Mouse (Mus musculus): ENCODE results near the gene Thsd4. TPM values are rescaled to one million over a fixed set of nuclear protein-coding genes. Genes with fewer than 3 reads are reported as not detected.
A peak's percentile ranks its signal among the peaks of the same experiment; 100 is the strongest.

The Thsd4 gene
- polyA plus RNA-seq, 1 experiment from 2014 or later = 19.9 TPM

DNA sequence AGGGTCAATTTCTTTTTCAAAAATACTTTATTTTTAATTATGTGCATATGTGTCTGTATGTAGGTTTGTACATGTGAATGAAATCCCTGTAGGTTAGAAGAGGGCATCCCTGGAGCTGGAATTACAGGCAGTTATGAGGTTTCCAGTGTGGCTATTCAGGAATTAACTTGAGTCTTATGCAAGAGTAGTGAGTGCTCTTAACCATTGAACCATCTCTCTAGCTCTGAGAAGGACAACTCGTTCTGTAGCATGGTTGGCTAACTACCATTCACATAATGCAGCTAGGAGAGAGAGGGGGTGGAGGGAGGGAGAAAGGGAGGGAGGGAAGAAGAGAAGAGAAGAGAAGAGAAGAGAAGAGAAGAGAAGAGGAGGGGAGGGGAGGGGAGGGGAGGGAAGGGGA is 444.1 kb downstream of the Thsd4 start:
- TF ChIP-seq CTCF (IDR thresholded peaks at IDR 0.05; ENCODE audit: low read depth) = no peak
- Histone ChIP-seq H3K4me2 (ENCODE audit: low read length) (no peak overlapping the region), H3K4me1 (replicated peaks; ENCODE audit: insufficient read depth, low read length) (no peaks in the 10 kb centered on the region), H3K9me3 (replicated peaks; ENCODE audit: low read length) (no peaks in the 10 kb centered on the region), H3K27me3 (ENCODE audit: insufficient read depth, low read length) (no peaks in the 10 kb centered on the region), H3K4me3 (replicated peaks; ENCODE audit: low read depth, low read length) (no peak overlapping the region), H3K27ac (no peak overlapping the region), H3K9ac (ENCODE audit: low read depth, low read length) (no peak overlapping the region), H3K36me3 (ENCODE audit: insufficient read depth, low read length) (no peaks in the 10 kb centered on the region)
- ATAC-seq (replicated peaks; ENCODE audit: low FRiP score, low read depth) = no peak
- DNase-seq (ENCODE audit: low spot score) = no peak
- 40% methylated on average over 1 of the region's 1 CpGs for WGBS

DNA sequence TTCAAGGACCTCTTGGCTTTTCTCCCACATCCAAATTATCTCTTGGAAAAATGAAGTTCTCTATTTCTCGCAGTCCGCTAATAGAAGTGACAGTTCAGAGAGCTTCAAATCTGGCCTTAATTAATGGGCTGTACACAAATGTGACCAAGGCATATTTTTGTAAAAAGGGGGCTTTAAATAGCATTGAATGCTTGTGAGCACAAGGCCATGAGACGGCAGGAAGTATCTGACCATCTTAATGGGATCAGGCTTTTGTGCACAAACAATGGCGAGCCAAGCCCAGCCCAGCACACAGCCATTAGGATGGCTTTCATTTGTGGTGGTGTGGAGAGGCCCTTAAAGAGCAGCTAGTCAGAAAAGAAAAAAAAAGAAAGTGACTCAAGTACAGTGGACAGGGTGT is 445.4 kb downstream of the Thsd4 start:
- no peak overlapping the region for H3K4me3 ChIP-seq (replicated peaks; ENCODE audit: low read depth, low read length)
- no peaks in the 10 kb centered on the region for H3K4me1 ChIP-seq (replicated peaks; ENCODE audit: insufficient read depth, low read length)
- ATAC-seq (replicated peaks; ENCODE audit: low FRiP score, low read depth) = no peak
- TF ChIP-seq CTCF (IDR thresholded peaks at IDR 0.05; ENCODE audit: low read depth) = no peak
- no peak overlapping the region for H3K4me2 ChIP-seq (ENCODE audit: low read length)
- H3K27ac ChIP-seq = no peak overlapping the region
- DNase-seq (ENCODE audit: low spot score) = no peak
- no peaks in the 10 kb centered on the region for H3K9me3 ChIP-seq (replicated peaks; ENCODE audit: low read length)
- H3K36me3 ChIP-seq (ENCODE audit: insufficient read depth, low read length) = no peaks in the 10 kb centered on the region
- no peak overlapping the region for H3K9ac ChIP-seq (ENCODE audit: low read depth, low read length)
- WGBS = 56% methylated on average over 4 of the region's 4 CpGs
- no peaks in the 10 kb centered on the region for H3K27me3 ChIP-seq (ENCODE audit: insufficient read depth, low read length)

DNA sequence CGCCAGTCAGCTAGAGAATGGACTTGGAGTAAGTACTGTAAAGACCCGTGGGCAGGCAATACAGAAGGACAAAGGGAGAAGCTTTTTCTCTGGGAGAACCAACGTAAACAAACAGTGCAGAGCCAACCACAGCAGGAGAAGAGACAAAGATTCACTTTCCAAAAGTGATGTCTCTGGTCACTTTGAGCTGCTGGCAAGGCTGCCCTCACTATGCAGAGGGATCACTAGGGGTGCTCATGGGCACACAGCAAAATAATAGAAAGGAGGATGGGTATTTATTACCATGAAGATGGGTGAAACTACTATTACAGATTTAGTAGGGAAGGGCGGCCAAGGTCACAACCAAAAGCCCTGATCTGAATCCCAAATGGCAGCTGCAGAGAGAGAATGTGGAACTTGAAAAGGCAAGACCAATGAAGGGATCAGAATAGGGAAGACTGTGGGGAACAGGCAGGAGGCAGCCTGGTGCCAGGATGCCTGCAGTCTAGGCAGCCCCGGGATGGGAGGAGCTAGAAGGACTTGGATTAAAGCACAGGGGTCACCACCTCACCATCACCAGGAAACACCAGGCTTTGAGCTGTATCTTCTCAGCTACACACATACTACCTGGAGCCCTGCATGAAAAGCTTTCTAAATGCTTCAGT is 450.1 kb downstream of the Thsd4 start:
- H3K27ac ChIP-seq = no peak overlapping the region
- ATAC-seq (replicated peaks; ENCODE audit: low FRiP score, low read depth) (no peak), DNase-seq (ENCODE audit: low spot score) (peak; percentile 37)
- no peaks in the 10 kb centered on the region for H3K9me3 ChIP-seq (replicated peaks; ENCODE audit: low read length)
- WGBS = 53% methylated on average over 5 of the region's 5 CpGs
- no peaks in the 10 kb centered on the region for H3K4me1 ChIP-seq (replicated peaks; ENCODE audit: insufficient read depth, low read length)
- TF ChIP-seq CTCF (IDR thresholded peaks at IDR 0.05; ENCODE audit: low read depth) = no peak
- no peaks in the 10 kb centered on the region for H3K27me3 ChIP-seq (ENCODE audit: insufficient read depth, low read length)
- H3K4me3 ChIP-seq (replicated peaks; ENCODE audit: low read depth, low read length) = no peak overlapping the region
- H3K9ac ChIP-seq (ENCODE audit: low read depth, low read length) = no peak overlapping the region
- no peaks in the 10 kb centered on the region for H3K36me3 ChIP-seq (ENCODE audit: insufficient read depth, low read length)
- H3K4me2 ChIP-seq (ENCODE audit: low read length) = no peak overlapping the region

DNA sequence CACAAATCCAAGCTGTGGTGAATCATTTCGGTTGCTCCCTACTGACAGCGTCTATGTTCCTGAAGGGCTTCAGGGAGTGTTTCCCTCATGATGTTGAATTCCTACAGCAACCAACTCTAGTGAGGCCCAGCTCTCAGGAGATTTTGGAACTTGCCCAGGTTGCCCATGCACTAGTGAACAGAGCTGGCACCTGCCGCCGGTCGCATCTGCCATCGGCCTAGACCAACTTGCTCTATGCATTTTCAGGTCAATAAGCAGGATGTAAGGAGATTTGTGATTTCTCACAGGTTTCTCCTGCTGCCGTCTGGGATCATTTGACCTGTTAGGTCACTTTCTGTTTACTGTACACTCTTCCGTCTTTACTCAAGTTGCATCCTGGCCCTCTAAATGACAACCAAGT is 454.6 kb downstream of the Thsd4 start:
- DNase-seq (ENCODE audit: low spot score) = no peak
- no peak for TF ChIP-seq CTCF (IDR thresholded peaks at IDR 0.05; ENCODE audit: low read depth)
- Histone ChIP-seq H3K9ac (ENCODE audit: low read depth, low read length) (no peak overlapping the region), H3K27ac (no peak overlapping the region), H3K27me3 (ENCODE audit: insufficient read depth, low read length) (no peaks in the 10 kb centered on the region), H3K4me2 (ENCODE audit: low read length) (no peak overlapping the region), H3K4me1 (replicated peaks; ENCODE audit: insufficient read depth, low read length) (no peaks in the 10 kb centered on the region), H3K9me3 (replicated peaks; ENCODE audit: low read length) (no peaks in the 10 kb centered on the region), H3K4me3 (replicated peaks; ENCODE audit: low read depth, low read length) (no peak overlapping the region), H3K36me3 (ENCODE audit: insufficient read depth, low read length) (no peaks in the 10 kb centered on the region)
- ATAC-seq (replicated peaks; ENCODE audit: low FRiP score, low read depth) = no peak
- 78% methylated on average over 8 of the region's 8 CpGs for WGBS

DNA sequence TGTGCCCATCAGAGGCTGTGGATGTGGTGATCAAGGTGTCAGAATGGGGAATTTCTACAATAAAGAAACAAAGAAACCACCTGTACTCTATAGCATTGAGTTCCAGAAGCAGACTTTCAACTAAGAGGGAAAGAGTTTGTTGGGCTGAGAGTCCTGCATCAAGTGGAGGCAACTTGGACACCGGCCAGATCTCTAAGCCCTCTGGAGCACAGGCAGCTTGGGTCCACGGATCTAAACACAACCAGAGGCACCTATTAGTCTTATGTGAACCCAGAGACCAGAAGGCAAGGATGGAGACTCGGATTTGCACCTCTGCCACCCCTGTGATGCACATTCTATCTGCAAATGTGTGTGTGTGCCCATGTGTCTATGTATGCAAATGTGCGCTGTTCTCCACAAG is 456.7 kb downstream of the Thsd4 start:
- DNase-seq (ENCODE audit: low spot score) = no peak
- 80% methylated on average over 4 of the region's 4 CpGs for WGBS
- ATAC-seq (replicated peaks; ENCODE audit: low FRiP score, low read depth) = no peak
- Histone ChIP-seq H3K9me3 (replicated peaks; ENCODE audit: low read length) (no peaks in the 10 kb centered on the region), H3K36me3 (ENCODE audit: insufficient read depth, low read length) (no peaks in the 10 kb centered on the region), H3K4me1 (replicated peaks; ENCODE audit: insufficient read depth, low read length) (no peaks in the 10 kb centered on the region), H3K4me2 (ENCODE audit: low read length) (no peak overlapping the region), H3K4me3 (replicated peaks; ENCODE audit: low read depth, low read length) (no peak overlapping the region), H3K27me3 (ENCODE audit: insufficient read depth, low read length) (no peaks in the 10 kb centered on the region), H3K9ac (ENCODE audit: low read depth, low read length) (no peak overlapping the region), H3K27ac (no peak overlapping the region)
- no peak for TF ChIP-seq CTCF (IDR thresholded peaks at IDR 0.05; ENCODE audit: low read depth)

DNA sequence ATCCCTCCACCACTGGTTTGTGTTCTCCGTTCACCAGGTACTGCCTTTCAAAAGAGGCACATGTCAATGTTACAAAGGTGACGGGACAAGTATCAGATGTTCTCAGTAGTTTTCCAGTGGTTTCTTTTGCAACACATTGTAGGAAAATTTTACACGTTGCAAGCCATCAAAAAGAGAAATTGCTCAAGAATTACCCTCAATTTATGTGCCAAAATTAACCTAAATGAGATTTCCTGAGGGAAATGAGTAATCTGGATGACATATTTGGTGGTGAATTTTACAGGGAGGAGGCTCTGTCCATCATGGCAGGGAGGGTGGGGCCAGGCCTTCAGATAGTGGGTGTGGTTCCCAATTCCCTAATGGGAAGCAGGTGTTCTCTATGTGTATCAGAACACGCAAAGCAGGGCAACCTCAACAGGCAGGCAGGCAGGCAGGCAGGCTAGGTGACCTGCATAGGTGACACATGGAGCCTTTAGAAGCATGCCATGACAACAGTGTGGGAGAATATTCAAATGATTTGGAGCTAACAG is 458.6 kb downstream of the Thsd4 start:
- H3K27ac ChIP-seq = no peak overlapping the region
- H3K4me2 ChIP-seq (ENCODE audit: low read length) = no peak overlapping the region
- ATAC-seq (replicated peaks; ENCODE audit: low FRiP score, low read depth) (no peak), DNase-seq (ENCODE audit: low spot score) (no peak)
- no peaks in the 10 kb centered on the region for H3K36me3 ChIP-seq (ENCODE audit: insufficient read depth, low read length)
- no peak overlapping the region for H3K9ac ChIP-seq (ENCODE audit: low read depth, low read length)
- H3K27me3 ChIP-seq (ENCODE audit: insufficient read depth, low read length) = no peaks in the 10 kb centered on the region
- no peak overlapping the region for H3K4me3 ChIP-seq (replicated peaks; ENCODE audit: low read depth, low read length)
- no peaks in the 10 kb centered on the region for H3K4me1 ChIP-seq (replicated peaks; ENCODE audit: insufficient read depth, low read length)
- no peak for TF ChIP-seq CTCF (IDR thresholded peaks at IDR 0.05; ENCODE audit: low read depth)
- WGBS = 82% methylated on average over 4 of the region's 4 CpGs
- no peaks in the 10 kb centered on the region for H3K9me3 ChIP-seq (replicated peaks; ENCODE audit: low read length)

DNA sequence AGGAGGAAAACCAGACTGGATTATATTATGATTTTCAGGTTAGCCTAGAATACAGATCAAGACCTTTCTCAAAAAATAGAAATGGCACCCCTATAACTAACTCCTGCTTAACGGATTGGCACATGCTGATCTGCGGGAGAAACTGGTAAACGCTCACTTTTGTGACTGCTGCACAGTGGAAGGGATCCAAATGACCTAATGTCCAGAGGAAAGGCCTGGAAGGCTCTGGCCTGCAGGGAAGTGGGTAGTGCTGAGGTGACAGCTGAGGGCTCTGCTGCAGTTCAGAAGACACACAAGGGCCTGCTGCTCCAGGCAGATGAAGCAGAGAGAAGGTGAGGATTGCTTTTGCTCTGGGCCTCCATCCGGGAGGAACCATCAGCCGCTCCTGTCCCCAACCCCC is 465.7 kb downstream of the Thsd4 start:
- Histone ChIP-seq H3K9ac (ENCODE audit: low read depth, low read length) (no peak overlapping the region), H3K4me3 (replicated peaks; ENCODE audit: low read depth, low read length) (no peak overlapping the region), H3K27ac (no peak overlapping the region), H3K36me3 (ENCODE audit: insufficient read depth, low read length) (0 out of 2 replicates have a peak, but pooled peaks cover 3% of the 10 kb centered on the region), H3K27me3 (ENCODE audit: insufficient read depth, low read length) (no peaks in the 10 kb centered on the region), H3K4me2 (ENCODE audit: low read length) (no peak overlapping the region), H3K4me1 (replicated peaks; ENCODE audit: insufficient read depth, low read length) (no peaks in the 10 kb centered on the region), H3K9me3 (replicated peaks; ENCODE audit: low read length) (no peaks in the 10 kb centered on the region)
- DNase-seq (ENCODE audit: low spot score) (no peak), ATAC-seq (replicated peaks; ENCODE audit: low FRiP score, low read depth) (no peak)
- 67% methylated on average over 5 of the region's 5 CpGs for WGBS
- no peak for TF ChIP-seq CTCF (IDR thresholded peaks at IDR 0.05; ENCODE audit: low read depth)

All from kidney, postnatal 0 days (tissue).